Mouse (Mus musculus) layer of hippocampus, postnatal 36 days (tissue): Measurements from ENCODE around the gene Fbxw8. TPM values are rescaled to one million over a fixed set of nuclear protein-coding genes. Genes with fewer than 3 reads are reported as not detected.

Experiments used
- DNase-seq, 2 experiments: peaks; one replicate each; pipeline ENCODE4 v3.0.0; 2022
- total RNA-seq, 2 experiments: library from RNA; stranded (reverse); gene quantifications; 2 replicates each; pipeline ENCODE4 v1.2.3; 2021

Gene Fbxw8
- total RNA-seq, 2 experiments from 2014 or later = 35.2 to 37.7 TPM

- DNase-seq = no peak
These were observed 112.7 kb downstream of the Fbxw8 start for GRCm38 (mm10) chr5:118042599-118042998.

GRCm38 (mm10) chr5:118039241-118039668, 116.0 kb downstream of the Fbxw8 start:
- no peak for DNase-seq

- DNase-seq = no peak
These were observed 117.3 kb downstream of the Fbxw8 start for GRCm38 (mm10) chr5:118037798-118038484.

GRCm38 (mm10) chr5:118036888-118037797, 118.1 kb downstream of the Fbxw8 start:
- DNase-seq = no peak

GRCm38 (mm10) chr5:118035786-118036185, 119.5 kb downstream of the Fbxw8 start:
- no peak for DNase-seq

GRCm38 (mm10) chr5:118034632-118035031, 120.6 kb downstream of the Fbxw8 start:
- no peak for DNase-seq

- DNase-seq = no peak
These were observed 121.5 kb downstream of the Fbxw8 start for GRCm38 (mm10) chr5:118033740-118034139.

- no peak for DNase-seq
These were observed 121.9 kb downstream of the Fbxw8 start for GRCm38 (mm10) chr5:118033328-118033727.

- DNase-seq = no peak
These were observed 123.8 kb downstream of the Fbxw8 start for GRCm38 (mm10) chr5:118031508-118031907.

GRCm38 (mm10) chr5:118031059-118031458, 124.2 kb downstream of the Fbxw8 start:
- DNase-seq = no peak

- DNase-seq = no peak
These were observed 125.1 kb downstream of the Fbxw8 start for GRCm38 (mm10) chr5:118030022-118030675.

GRCm38 (mm10) chr5:118029420-118029819, 125.8 kb downstream of the Fbxw8 start:
- peak; percentile 86 to 88 for DNase-seq

- DNase-seq = peak in 1 of 2 experiments; percentile 34
These were observed 126.2 kb downstream of the Fbxw8 start for GRCm38 (mm10) chr5:118029035-118029408.

GRCm38 (mm10) chr5:118028191-118029034, 126.9 kb downstream of the Fbxw8 start:
- no peak for DNase-seq

GRCm38 (mm10) chr5:118027698-118028190, 127.5 kb downstream of the Fbxw8 start, which contains the start of gene Tesc:
Tesc (plus strand) TSS chr5:118027743.
- peak in 1 of 2 experiments; percentile 39 for DNase-seq

- no peak for DNase-seq
These were observed 128.1 kb downstream of the Fbxw8 start for GRCm38 (mm10) chr5:118027101-118027697.

- DNase-seq = no peak
These were observed 128.9 kb downstream of the Fbxw8 start for GRCm38 (mm10) chr5:118026343-118026742.

- no peak for DNase-seq
These were observed 129.4 kb downstream of the Fbxw8 start for GRCm38 (mm10) chr5:118025880-118026279.

GRCm38 (mm10) chr5:118023053-118023452, 132.2 kb downstream of the Fbxw8 start:
- no peak for DNase-seq

GRCm38 (mm10) chr5:118019905-118020304, 135.4 kb downstream of the Fbxw8 start:
- no peak for DNase-seq

- DNase-seq = no peak
These were observed 137.7 kb downstream of the Fbxw8 start for GRCm38 (mm10) chr5:118017527-118017926.
